Mouse (Mus musculus): ENCODE results near the gene Rgr. TPM values are rescaled to one million over a fixed set of nuclear protein-coding genes. Genes with fewer than 3 reads are reported as not detected.
"Not testable (repeated sequence)": the region's sequence is repeated elsewhere in the genome, so short reads cannot be mapped to it uniquely, and the experiment has no call there.

Gene Rgr
- polyA plus RNA-seq, 1 experiment from 2014 or later = not detected

DNA sequence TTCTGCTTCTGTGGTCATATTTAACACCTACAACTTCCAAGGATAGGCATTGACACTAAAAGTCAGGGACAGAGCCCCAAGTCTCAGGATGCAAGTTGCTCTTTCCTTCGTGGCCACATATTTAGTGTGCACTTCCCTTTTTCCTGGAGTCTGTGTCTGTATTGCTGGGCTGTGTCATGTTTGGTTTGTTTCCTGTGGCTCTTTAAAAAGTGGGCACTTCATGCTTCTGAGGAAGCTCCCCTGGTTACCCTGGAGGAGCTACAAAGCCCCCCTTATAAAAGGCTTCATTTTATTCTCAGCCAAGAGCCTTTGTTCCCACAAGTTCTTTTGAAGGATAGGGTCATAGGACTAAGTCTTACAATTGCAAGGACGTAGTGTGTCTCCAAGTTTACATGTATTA lies 45.9 kb downstream of the Rgr start:
- in situ Hi-C loops (cut with MboI; ENCODE audit: low pct_unique_long_range_greater_than_20kb) = no loop called here
- ChIA-PET POLR2A (no interaction called here), CTCF (no interaction called here)
- no peaks in the 10 kb centered on the region for H3K27me3 ChIP-seq
- DNase-seq (ENCODE audit: low read depth, low spot score) (no peak), ATAC-seq (no peak)
- no peak for TF ChIP-seq CTCF (IDR thresholded peaks at IDR 0.05)

DNA sequence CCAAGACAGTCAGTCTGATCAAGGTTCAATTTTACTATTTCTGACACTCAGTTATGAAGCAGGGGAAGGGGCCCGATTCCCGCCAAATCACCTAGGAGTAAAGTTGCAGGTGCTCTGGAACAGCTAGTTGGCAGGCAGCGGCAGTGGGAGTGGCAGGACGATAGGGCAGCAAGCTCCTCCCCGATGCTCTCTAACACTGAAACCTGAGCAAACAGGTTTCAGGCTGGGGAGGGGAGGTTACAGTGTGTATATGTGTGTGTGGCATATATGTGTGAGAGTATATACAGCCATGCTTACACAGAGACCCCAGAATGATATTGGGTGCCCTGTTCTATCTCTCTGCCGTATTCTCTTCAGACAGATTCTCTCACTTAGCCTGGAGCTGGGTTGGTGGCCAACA lies 48.0 kb downstream of the Rgr start:
- POLR2A ChIA-PET = interaction anchor here (0.6 kb wide), 1 partner anchor 19 kb away, joined by 5 read pairs; no protein-coding TSS in a partner anchor
- DNase-seq (ENCODE audit: low read depth, low spot score); H3K27me3 ChIP-seq; in situ Hi-C loops (cut with MboI; ENCODE audit: low pct_unique_long_range_greater_than_20kb); ATAC-seq: not testable (repeated sequence)
- CTCF ChIA-PET = interaction anchor here (1.2 kb wide), 1 partner anchor 9 kb away, joined by 3 read pairs; no protein-coding TSS in a partner anchor

GRCm38 (mm10) chr14:36989784-36990183 lies 59.0 kb downstream of the Rgr start:
- ATAC-seq (peak; percentile 98), DNase-seq (ENCODE audit: low read depth, low spot score) (no peak)
- ChIA-PET POLR2A (no interaction called here), CTCF (interaction anchor here (0.8 to 1.6 kb wide), 2 partner anchors 21 to 44 kb away, joined by 3 to 8 read pairs; partner anchors contain the start of gene Ccser2)
- no peaks in the 10 kb centered on the region for H3K27me3 ChIP-seq
- in situ Hi-C loops (cut with MboI; ENCODE audit: low pct_unique_long_range_greater_than_20kb) = no loop called here
- no peak for TF ChIP-seq CTCF (IDR thresholded peaks at IDR 0.05)

DNA sequence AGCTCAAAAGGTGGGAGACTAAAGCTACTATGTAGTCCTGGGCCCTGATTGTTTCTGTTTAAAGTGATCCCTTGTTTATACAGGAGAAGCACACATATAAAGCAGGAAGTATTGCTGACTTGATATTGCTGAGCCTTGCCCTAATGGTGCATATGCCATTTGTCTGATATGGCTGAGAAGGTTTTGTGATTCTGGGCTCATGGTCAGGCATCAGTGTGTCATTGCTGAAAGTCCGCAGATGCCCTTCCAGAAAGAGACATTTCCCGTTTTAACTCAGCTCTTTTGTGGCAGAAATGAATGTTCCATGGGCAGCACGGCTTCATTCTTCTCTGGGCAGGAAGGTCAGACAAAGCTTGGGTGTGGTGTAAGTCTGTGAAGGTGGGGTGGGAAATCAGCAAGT lies 63.1 kb downstream of the Rgr start:
- H3K27me3 ChIP-seq = no peaks in the 10 kb centered on the region
- in situ Hi-C loops (cut with MboI; ENCODE audit: low pct_unique_long_range_greater_than_20kb) = no loop called here
- TF ChIP-seq CTCF (IDR thresholded peaks at IDR 0.05) = no peak
- CTCF ChIA-PET = interaction anchor here (1.3 to 1.7 kb wide), 3 partner anchors 16 to 34 kb away, joined by 3 to 4 read pairs (median 3); no protein-coding TSS in a partner anchor
- ATAC-seq (peak; percentile 47), DNase-seq (ENCODE audit: low read depth, low spot score) (no peak)
- POLR2A ChIA-PET = no interaction called here

Other genes with a start within 250 kb of the Rgr start
- 48.0 TPM for gene Ccser2, start 80.2 kb downstream of the Rgr start, polyA plus RNA-seq (2021)
- gene Lrit1, start 5.9 kb upstream of the Rgr start, polyA plus RNA-seq (2021) = not detected
- not detected for gene Lrit2, start 19.0 kb upstream of the Rgr start, polyA plus RNA-seq (2021)
- 0.04 TPM for gene Cdhr1, start 49.4 kb upstream of the Rgr start, polyA plus RNA-seq (2021)
- not detected for gene 2610528A11Rik, start 65.1 kb upstream of the Rgr start, polyA plus RNA-seq (2021)
- 377 TPM for gene Ghitm, start 86.3 kb upstream of the Rgr start, polyA plus RNA-seq (2021)

Measured in Patski (cell line).